9 mouse cellular contexts compared by ENCODE assay signal in the genomic region with DNA sequence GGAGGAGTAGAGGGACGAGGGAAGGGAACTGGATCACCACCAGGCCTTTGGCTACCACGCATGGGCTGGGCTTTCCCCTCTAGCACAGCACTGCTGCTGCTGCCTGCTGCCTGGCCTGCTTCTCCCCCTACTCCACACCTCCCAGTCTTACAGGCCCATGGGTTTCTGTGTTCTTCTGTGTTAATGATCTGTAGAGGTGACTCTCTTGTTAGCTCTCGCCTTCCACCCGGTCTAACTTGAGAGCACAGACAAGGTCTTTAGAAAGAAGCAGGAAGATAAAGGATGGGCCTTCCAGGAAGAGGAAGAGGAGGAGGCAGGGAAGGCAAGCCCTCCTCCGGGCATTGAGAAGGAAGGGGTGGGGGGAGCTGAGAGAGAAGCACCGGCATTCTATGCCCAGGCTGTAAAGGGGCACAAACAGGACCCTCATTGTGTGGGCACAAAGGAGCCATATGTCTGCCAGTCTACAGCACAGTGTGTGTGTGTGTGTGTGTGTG. TPM values are rescaled to one million over a fixed set of nuclear protein-coding genes. Genes with fewer than 3 reads are reported as not detected.
DNase-seq lines count a peak whose midpoint lies in the region; ATAC-seq lines count a peak whose summit lies in the region.
"Had no signal": no experiment of that assay in that cellular context is flagged by ENCODE, and none has a peak within 500 bp of the region (broad histone marks: within the 10 kb centered on the region; RNA-seq: fewer than 3 reads in every experiment).

No protein-coding gene starts in this region.

- H3K4me3 ChIP-seq in kidney, embryonic 14.5 days (ENCODE audit: low read length), result peak overlapping the region; percentile 4; the same call in 1 of the 2 replicates
- H3K4me3 ChIP-seq in embryonic facial prominence, embryonic 13.5 days, result peak overlapping the region; percentile 13; the same call in 1 of the 2 replicates
- 0 out of 2 replicates have a peak overlapping the region, but pooled peaks have one; percentile 4 for H3K4me3 ChIP-seq in hindbrain, embryonic 16.5 days (ENCODE audit: low read length)
- H3K4me3 ChIP-seq in midbrain, embryonic 15.5 days, result no peak overlapping the region

- H3K9ac ChIP-seq in kidney, embryonic 14.5 days (ENCODE audit: low read depth, low read length), result no peak overlapping the region
- H3K9ac ChIP-seq in embryonic facial prominence, embryonic 13.5 days, result 0 out of 2 replicates have a peak overlapping the region, but pooled peaks have one; percentile 44
- H3K9ac ChIP-seq in hindbrain, embryonic 16.5 days (ENCODE audit: low read depth, low read length), result peak overlapping the region; percentile 41
- H3K9ac ChIP-seq in midbrain, embryonic 15.5 days, result no peak overlapping the region

- H3K36me3 ChIP-seq in kidney, embryonic 14.5 days (ENCODE audit: control insufficient read depth, insufficient read depth, low read length), result no peaks in the 10 kb centered on the region
- H3K36me3 ChIP-seq in embryonic facial prominence, embryonic 13.5 days, result no peaks in the 10 kb centered on the region
- no peaks in the 10 kb centered on the region for H3K36me3 ChIP-seq in hindbrain, embryonic 16.5 days (ENCODE audit: control insufficient read depth, insufficient read depth, low read length)
- H3K36me3 ChIP-seq in midbrain, embryonic 15.5 days (replicated peaks), result no peaks in the 10 kb centered on the region

- H3K9me3 ChIP-seq in kidney, embryonic 14.5 days (ENCODE audit: control insufficient read depth, low read length), result no peaks in the 10 kb centered on the region
- H3K9me3 ChIP-seq in embryonic facial prominence, embryonic 13.5 days, result no peaks in the 10 kb centered on the region
- no peaks in the 10 kb centered on the region for H3K9me3 ChIP-seq in hindbrain, embryonic 16.5 days (ENCODE audit: control insufficient read depth, low read length)
- H3K9me3 ChIP-seq in midbrain, embryonic 15.5 days, result no peaks in the 10 kb centered on the region

- H3K4me2 ChIP-seq in kidney, embryonic 14.5 days (replicated peaks; ENCODE audit: low read depth, low read length), result peak overlapping the region; percentile 12; the same call in 1 of the 2 replicates
- peak overlapping the region; percentile 32 for H3K4me2 ChIP-seq in embryonic facial prominence, embryonic 13.5 days
- H3K4me2 ChIP-seq in hindbrain, embryonic 16.5 days (ENCODE audit: low read length), result peak overlapping the region; percentile 35
- H3K4me2 ChIP-seq in midbrain, embryonic 15.5 days, result peak overlapping the region; percentile 20

- no peak for DNase-seq in kidney, adult 11 months
- no peak for DNase-seq in adrenal gland, adult 2 months
- no peak for DNase-seq in c-Kit-positive CD71-positive TER-119-positive erythroid progenitor cells, embryonic 14.5 days (ENCODE audit: low spot score)
- no peak for DNase-seq in right cerebral cortex, postnatal 14 days

- WGBS in kidney, embryonic 14.5 days, result 17% methylated on average over 6 of the region's 6 CpGs
- 26% methylated on average over 6 of the region's 6 CpGs for WGBS in embryonic facial prominence, embryonic 13.5 days
- WGBS in hindbrain, embryonic 16.5 days, result 5% methylated on average over 5 of the region's 6 CpGs
- 12% methylated on average over 6 of the region's 6 CpGs for WGBS in midbrain, embryonic 15.5 days

- peaks cover 13% of the 10 kb centered on the region; the same call in 1 of the 2 replicates for H3K4me1 ChIP-seq in kidney, embryonic 14.5 days (ENCODE audit: control insufficient read depth, insufficient read depth, low read length)
- peaks cover 19% of the 10 kb centered on the region for H3K4me1 ChIP-seq in embryonic facial prominence, embryonic 13.5 days
- peaks cover 19% of the 10 kb centered on the region for H3K4me1 ChIP-seq in hindbrain, embryonic 16.5 days (ENCODE audit: control insufficient read depth, insufficient read depth, low read depth, low read length)
- H3K4me1 ChIP-seq in midbrain, embryonic 15.5 days, result peaks cover 27% of the 10 kb centered on the region

- peak; percentile 54 for ATAC-seq in kidney, embryonic 14.5 days (ENCODE audit: low FRiP score, low TSS enrichment)
- ATAC-seq in embryonic facial prominence, embryonic 13.5 days (ENCODE audit: insufficient number of reproducible peaks, insufficient read depth, low FRiP score, low TSS enrichment, low read depth), result no peak
- peak; percentile 80 for ATAC-seq in hindbrain, embryonic 16.5 days
- peak; percentile 73 for ATAC-seq in midbrain, embryonic 15.5 days (replicated peaks)

- H3K27me3 ChIP-seq in kidney, embryonic 14.5 days (ENCODE audit: control insufficient read depth, insufficient read depth, low read length), result no peaks in the 10 kb centered on the region; the same call in 1 of the 2 replicates
- H3K27me3 ChIP-seq in embryonic facial prominence, embryonic 13.5 days, result peaks cover 35% of the 10 kb centered on the region
- H3K27me3 ChIP-seq in hindbrain, embryonic 16.5 days (replicated peaks; ENCODE audit: control insufficient read depth, insufficient read depth, low read length), result no peaks in the 10 kb centered on the region
- H3K27me3 ChIP-seq in midbrain, embryonic 15.5 days (replicated peaks), result no peaks in the 10 kb centered on the region

- H3K27ac ChIP-seq in kidney, embryonic 14.5 days (ENCODE audit: low read depth, low read length), result no peak overlapping the region; the same call in 1 of the 2 replicates
- H3K27ac ChIP-seq in embryonic facial prominence, embryonic 13.5 days, result peak overlapping the region; percentile 64
- peak overlapping the region; percentile 70 for H3K27ac ChIP-seq in hindbrain, embryonic 16.5 days (ENCODE audit: low read depth, low read length)
- peak overlapping the region; percentile 81 for H3K27ac ChIP-seq in midbrain, embryonic 15.5 days

RNA-seq across cellular contexts. Expression of a gene that starts 9.1 kb away (rescaled TPM):
- polyA plus RNA-seq in kidney, embryonic 14.5 days (2014; fragmentation: Nextera tagmentation; extraction: Ambion mirVana), result not detected in 2 replicates
- polyA plus RNA-seq in embryonic facial prominence, embryonic 13.5 days (2015; fragmentation: Nextera tagmentation; extraction: Ambion mirVana), result 0.66 and 1.5 TPM in 2 replicates
- polyA plus RNA-seq in hindbrain, embryonic 16.5 days (2015; fragmentation: Nextera tagmentation; extraction: Ambion mirVana), result 2.6 and 3.2 TPM in 2 replicates
- 2.0 and 2.5 TPM in 2 replicates for polyA plus RNA-seq in midbrain, embryonic 15.5 days (2015; fragmentation: Nextera tagmentation; extraction: Ambion mirVana)
- not detected for total RNA-seq in adrenal gland, adult 2 months (2021)
- not detected in 2 replicates for polyA plus RNA-seq in adrenal gland, adult 2 months (2012; rRNA removed)
- polyA plus RNA-seq: large intestine, adult 2 months had no signal

RNA-seq across cellular contexts. Expression of a gene that starts 20.0 kb away (rescaled TPM):
- polyA plus RNA-seq in kidney, embryonic 14.5 days (2014; fragmentation: Nextera tagmentation; extraction: Ambion mirVana), result 18.2 and 19.0 TPM in 2 replicates
- polyA plus RNA-seq in embryonic facial prominence, embryonic 13.5 days (2015; fragmentation: Nextera tagmentation; extraction: Ambion mirVana), result 22.1 and 25.2 TPM in 2 replicates
- polyA plus RNA-seq in hindbrain, embryonic 16.5 days (2015; fragmentation: Nextera tagmentation; extraction: Ambion mirVana), result 39.9 and 50.1 TPM in 2 replicates
- 48.0 and 49.6 TPM in 2 replicates for polyA plus RNA-seq in midbrain, embryonic 15.5 days (2015; fragmentation: Nextera tagmentation; extraction: Ambion mirVana)
- 1 to 10 TPM; 1.7 to 6.2 TPM for total RNA-seq in adrenal gland, adult 2 months (2021)
- 2.9 and 3.6 TPM in 2 replicates for polyA plus RNA-seq in adrenal gland, adult 2 months (2012; rRNA removed)

RNA-seq across cellular contexts. Expression of a gene that starts 34.0 kb away (rescaled TPM):
- polyA plus RNA-seq in kidney, embryonic 14.5 days (2014; fragmentation: Nextera tagmentation; extraction: Ambion mirVana), result 78.1 and 194 TPM in 2 replicates
- polyA plus RNA-seq in embryonic facial prominence, embryonic 13.5 days (2015; fragmentation: Nextera tagmentation; extraction: Ambion mirVana), result 216 and 239 TPM in 2 replicates
- 181 and 214 TPM in 2 replicates for polyA plus RNA-seq in hindbrain, embryonic 16.5 days (2015; fragmentation: Nextera tagmentation; extraction: Ambion mirVana)
- 199 and 209 TPM in 2 replicates for polyA plus RNA-seq in midbrain, embryonic 15.5 days (2015; fragmentation: Nextera tagmentation; extraction: Ambion mirVana)
- 100 to 1,000 TPM; 174 to 178 TPM for total RNA-seq in adrenal gland, adult 2 months (2021)
- polyA plus RNA-seq in adrenal gland, adult 2 months (2012; rRNA removed), result 11.0 and 21.1 TPM in 2 replicates

RNA-seq across cellular contexts. Expression of a gene that starts 34.3 kb away (rescaled TPM):
- 66.5 and 136 TPM in 2 replicates for polyA plus RNA-seq in kidney, embryonic 14.5 days (2014; fragmentation: Nextera tagmentation; extraction: Ambion mirVana)
- polyA plus RNA-seq in embryonic facial prominence, embryonic 13.5 days (2015; fragmentation: Nextera tagmentation; extraction: Ambion mirVana), result 103 and 106 TPM in 2 replicates
- 110 and 121 TPM in 2 replicates for polyA plus RNA-seq in hindbrain, embryonic 16.5 days (2015; fragmentation: Nextera tagmentation; extraction: Ambion mirVana)
- 116 and 122 TPM in 2 replicates for polyA plus RNA-seq in midbrain, embryonic 15.5 days (2015; fragmentation: Nextera tagmentation; extraction: Ambion mirVana)
- total RNA-seq in adrenal gland, adult 2 months (2021), result 10 to 100 TPM; 83.9 to 85.7 TPM
- 62.9 and 83.8 TPM in 2 replicates for polyA plus RNA-seq in adrenal gland, adult 2 months (2012; rRNA removed)

Comparison
In these comparisons a context has a peak if more than half of its experiments do, and no peak if none do; other contexts are left out.
1. H3K9ac ChIP-seq: peak in embryonic facial prominence, embryonic 13.5 days (single experiment) and hindbrain, embryonic 16.5 days (single experiment); none in kidney, embryonic 14.5 days (single experiment) and midbrain, embryonic 15.5 days (single experiment).
2. Peak in every context shown above with its lines, with median percentiles within 50 percentile points of each other: H3K4me2 ChIP-seq.